Mouse (Mus musculus) heart, postnatal 25 days (tissue): Measurements from ENCODE around the gene Lrrk1. TPM values are rescaled to one million over a fixed set of nuclear protein-coding genes. Genes with fewer than 3 reads are reported as not detected.
A peak's percentile ranks its signal among the peaks of the same experiment; 100 is the strongest.

ENCODE experiments used
- DNase-seq: peaks from one replicate; pipeline ENCODE4 v3.0.0; 2022; ENCODE audit warnings: low spot score
- intact Hi-C: fragments of 180-260 bp; cut with DNase I; formaldehyde crosslinking; loops from one replicate; pipeline ENCODE4 v1.15.1; 2025
- total RNA-seq, 2 experiments: library from RNA; stranded (reverse); gene quantifications; 2 replicates each; pipeline ENCODE4 v1.2.3; 2021

Gene Lrrk1
- total RNA-seq, 2 experiments from 2014 or later = 9.9 to 10.5 TPM

GRCm38 (mm10) chr7:66262570-66263156, 125.5 kb downstream of the Lrrk1 start:
- intact Hi-C loops = no loop called here
- no peak for DNase-seq

GRCm38 (mm10) chr7:66260763-66261390, 127.3 kb downstream of the Lrrk1 start:
- intact Hi-C loops = no loop called here
- DNase-seq = no peak

- DNase-seq = no peak
- intact Hi-C loops = no loop called here
Measured at GRCm38 (mm10) chr7:66260295-66260694, 127.9 kb downstream of the Lrrk1 start.

- intact Hi-C loops = no loop called here
- no peak for DNase-seq
Measured at GRCm38 (mm10) chr7:66259436-66260206, 128.5 kb downstream of the Lrrk1 start.

GRCm38 (mm10) chr7:66258997-66259396, 129.2 kb downstream of the Lrrk1 start:
- DNase-seq = no peak
- intact Hi-C loops = no loop called here

DNA sequence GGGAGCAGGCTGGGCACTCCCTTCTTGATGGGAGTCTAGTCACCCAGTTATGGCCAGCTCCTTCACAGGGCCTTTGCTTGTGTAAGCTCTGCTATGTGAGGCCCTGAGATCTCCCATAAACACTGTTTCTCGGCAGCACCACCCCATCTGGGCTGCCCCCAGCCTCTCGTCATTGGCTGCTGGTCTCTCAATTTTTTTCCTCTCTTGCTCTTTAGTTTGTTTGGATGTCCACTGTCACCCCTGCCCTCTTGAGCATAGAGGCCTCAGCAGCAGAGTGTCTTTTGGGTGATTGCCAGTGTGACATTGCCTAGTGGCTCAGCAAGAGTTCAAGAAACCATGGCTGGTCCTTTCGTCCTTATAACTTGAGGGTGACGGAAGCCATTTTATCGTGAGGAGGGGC, 130.9 kb downstream of the Lrrk1 start:
- intact Hi-C loops = no loop called here
- no peak for DNase-seq

DNA sequence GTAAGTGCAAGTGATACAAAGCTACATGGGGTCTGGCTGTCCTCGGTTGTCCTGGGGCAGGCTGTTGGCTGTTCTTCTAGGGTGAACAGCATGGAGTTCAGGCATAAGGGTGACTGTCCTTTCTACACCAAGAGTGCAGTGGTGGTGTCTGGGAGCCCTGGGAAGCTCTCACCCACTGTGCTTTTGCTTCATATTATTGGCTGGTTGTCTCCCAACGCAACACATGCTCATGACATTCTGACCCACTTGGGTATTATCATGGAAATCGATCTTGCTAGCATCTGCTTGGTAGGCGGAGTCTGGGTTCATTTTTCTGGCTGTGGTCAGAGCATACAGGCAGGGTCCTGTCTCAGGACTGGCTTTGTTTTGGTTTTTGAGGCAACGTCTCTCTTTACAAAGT, 131.7 kb downstream of the Lrrk1 start:
- intact Hi-C loops = no loop called here
- DNase-seq = no peak

GRCm38 (mm10) chr7:66254993-66255392, 133.2 kb downstream of the Lrrk1 start:
- DNase-seq = no peak
- intact Hi-C loops = no loop called here

DNA sequence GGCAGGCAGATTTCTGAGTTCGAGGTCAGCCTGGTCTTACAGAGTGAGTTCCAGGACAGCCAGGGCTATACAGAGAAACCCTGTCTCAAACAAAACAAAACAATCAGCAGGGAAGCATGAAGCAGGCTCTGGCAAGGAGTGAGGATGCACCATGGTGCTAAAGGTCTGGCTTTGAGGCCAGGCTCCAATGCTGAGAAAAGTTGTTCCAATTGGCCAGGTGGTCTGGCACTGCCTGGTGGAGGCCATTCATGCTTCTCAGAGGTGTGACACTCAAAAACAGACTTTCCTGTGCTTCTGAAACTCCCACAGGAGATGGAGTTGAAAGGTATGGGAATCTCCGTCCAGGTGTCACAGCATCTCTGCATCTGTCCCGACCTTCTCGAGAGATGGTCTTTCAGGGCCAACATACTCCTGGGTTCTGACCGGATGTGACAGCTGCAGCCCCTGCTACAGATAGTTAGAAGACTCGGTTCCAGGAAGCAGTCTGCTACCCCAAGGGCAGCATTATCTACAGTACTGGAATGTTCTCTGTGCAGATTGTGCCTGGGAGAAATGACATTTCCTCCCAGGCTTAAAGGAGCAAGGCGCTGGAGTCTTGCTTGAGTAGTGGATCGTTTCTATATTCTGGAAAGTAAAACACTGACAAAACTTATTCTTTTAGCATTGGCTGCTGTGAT, 134.0 kb downstream of the Lrrk1 start:
- no peak for DNase-seq
- intact Hi-C loops = no loop called here

DNA sequence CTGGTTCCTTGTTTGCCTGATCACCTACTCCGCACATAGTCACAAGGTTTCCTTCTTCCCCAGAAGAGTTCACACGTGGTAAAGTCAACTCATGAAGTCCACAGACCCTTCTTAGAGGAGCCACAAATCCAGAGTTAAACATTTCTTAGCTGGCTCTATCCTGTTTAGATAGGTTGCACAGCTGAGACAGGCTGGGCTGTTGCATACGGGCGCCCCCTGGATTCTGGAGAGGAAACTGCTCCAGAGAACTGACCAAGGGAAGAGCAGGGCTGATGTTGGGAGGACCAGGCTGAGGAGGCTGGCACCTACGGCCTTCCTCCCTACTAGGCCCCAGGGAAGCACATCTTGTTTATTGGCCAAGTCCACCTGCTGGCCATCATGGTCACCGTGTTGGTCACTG, 138.1 kb downstream of the Lrrk1 start:
- intact Hi-C loops = loop anchor here (1.0 to 2.0 kb wide), 3 partner anchors 51 to 148 kb away; no protein-coding TSS in a partner anchor
- DNase-seq = peak; percentile 51

DNA sequence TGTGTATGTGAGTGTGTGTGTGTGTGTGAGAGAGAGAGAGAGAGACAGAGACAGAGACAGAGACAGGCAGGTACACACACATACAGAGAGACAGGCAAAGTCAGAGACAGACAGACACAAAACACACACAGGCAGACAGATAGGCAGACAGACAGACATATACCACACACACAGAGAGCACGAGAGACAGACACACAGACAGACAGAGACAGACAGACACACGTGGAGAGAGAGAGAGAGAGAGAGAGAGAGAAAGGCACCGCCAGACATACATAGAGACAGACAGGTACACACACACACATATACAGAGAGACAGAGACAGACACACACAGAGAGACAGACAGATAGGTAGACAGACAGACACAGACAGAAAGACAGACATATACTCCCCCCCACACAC, 138.7 kb downstream of the Lrrk1 start:
- DNase-seq = no peak
- intact Hi-C loops = loop anchor here (5.0 kb wide), 1 partner anchor 52 kb away; no protein-coding TSS in a partner anchor

- intact Hi-C loops = loop anchor here (5.0 kb wide), 1 partner anchor 52 kb away; no protein-coding TSS in a partner anchor
- no peak for DNase-seq
Measured at GRCm38 (mm10) chr7:66249020-66249419, 139.1 kb downstream of the Lrrk1 start.

- intact Hi-C loops = loop anchor here (5.0 kb wide), 1 partner anchor 51 kb away; no protein-coding TSS in a partner anchor
Measured at GRCm38 (mm10) chr7:66248270-66248669, 139.9 kb downstream of the Lrrk1 start.

GRCm38 (mm10) chr7:66247274-66248021, 140.7 kb downstream of the Lrrk1 start:
- intact Hi-C loops = loop anchor here (5.0 kb wide), 1 partner anchor 50 kb away; no protein-coding TSS in a partner anchor
- DNase-seq = peak; percentile 35

More at GRCm38 (mm10) chr7:66248270-66248669, 139.9 kb downstream of the Lrrk1 start:
- DNase-seq = no peak

DNA sequence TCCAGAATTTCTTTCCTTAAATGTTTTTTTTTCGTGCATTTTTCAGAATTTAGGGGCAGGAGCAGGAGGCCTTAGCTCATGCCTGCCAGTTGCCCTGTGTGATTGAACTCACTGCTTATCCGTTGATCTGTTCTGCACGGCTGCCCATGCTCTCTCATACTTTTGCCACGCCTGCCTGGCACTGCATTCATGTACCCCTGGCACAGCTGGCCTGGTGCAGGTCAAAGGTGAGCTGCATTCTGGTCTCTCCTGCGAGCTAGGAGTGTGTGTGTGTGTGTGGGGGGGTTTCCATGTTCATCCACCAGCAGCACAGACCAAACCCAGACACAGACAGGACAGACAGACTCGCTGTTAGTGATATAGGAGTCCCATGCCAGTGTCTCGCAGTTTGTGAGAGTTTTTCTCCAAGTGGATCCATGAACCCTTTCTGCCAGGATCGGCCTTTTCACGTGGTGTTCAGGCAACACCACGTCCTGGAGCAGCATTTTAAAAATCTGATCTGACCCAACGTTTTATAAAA, 141.4 kb downstream of the Lrrk1 start:
- intact Hi-C loops = loop anchor here (5.0 kb wide), 1 partner anchor 49 kb away; no protein-coding TSS in a partner anchor
- DNase-seq = no peak

DNA sequence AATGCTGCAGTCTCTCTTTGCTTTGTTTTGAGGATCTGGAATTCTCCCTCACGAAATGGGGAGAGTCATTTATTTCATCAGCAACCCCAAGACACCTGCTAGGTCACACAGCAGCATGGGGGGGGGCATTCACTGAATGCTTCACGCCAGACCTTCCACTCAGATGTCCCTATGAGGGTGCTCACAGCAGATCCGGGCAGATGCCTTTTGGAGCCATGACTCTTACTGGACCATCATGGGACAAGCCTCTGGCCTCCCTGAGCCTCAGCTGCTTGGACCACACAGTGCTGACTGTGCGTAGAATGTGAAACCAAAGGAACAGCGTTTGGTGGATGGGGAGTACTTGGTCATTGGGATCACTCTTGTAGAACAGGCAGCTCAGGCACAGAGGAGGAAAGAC, 142.5 kb downstream of the Lrrk1 start:
- DNase-seq = no peak
- intact Hi-C loops = loop anchor here (5.0 kb wide), 1 partner anchor 48 kb away; no protein-coding TSS in a partner anchor

DNA sequence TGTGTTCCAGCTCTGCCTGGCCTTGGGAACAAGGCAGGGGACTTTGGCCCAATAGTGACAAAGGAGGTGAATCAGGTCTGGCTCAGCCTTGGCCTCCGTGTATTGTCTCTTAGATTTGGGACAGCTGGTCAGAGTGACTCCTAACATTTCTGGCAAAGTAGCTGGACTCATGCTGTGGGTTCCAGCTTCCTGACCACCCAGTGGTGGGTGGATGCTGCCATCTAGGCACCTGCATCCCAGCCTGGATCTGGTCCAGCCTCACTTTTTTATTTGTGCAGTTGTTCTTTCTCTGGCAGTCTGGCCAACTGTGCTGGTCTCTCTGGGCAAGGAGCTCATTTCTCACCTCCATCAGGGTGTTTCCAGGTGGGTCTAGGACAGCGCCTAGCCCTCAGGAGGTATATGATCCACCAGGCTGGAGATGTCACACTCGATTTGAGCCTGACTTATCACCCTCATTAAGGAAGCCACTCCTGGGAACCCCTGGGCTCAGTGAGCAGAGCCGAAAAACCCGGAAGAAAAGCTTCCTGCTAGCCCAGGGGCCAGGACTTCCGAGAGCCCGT, 144.3 kb downstream of the Lrrk1 start:
- DNase-seq = no peak
- intact Hi-C loops = no loop called here

DNA sequence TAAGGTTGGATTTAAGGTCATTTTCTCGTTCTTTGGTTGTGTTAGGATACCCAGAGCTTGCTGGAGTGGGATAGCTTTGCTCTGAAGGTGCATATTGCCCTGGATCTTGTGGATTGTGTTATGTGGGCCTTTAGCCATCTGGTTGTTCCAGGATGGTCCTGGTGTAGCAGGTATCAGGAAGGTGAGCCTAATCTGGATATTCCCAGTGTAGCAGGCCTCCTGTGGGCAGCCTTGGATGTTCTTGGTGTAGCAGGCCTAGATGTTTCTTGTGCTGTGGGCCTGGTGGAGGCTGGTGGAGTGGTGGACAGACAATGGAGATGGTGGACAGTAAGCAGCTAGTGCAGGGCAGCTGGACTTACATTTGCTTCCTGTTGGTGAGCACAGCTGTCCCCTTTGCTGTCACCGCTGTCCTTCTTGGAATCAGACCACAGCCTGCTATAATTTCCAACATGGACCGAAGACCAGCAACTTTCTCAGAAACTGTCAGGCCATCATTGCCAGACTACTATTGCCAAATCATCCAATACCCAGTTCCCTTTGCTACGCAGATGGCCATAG, 146.2 kb downstream of the Lrrk1 start:
- intact Hi-C loops = no loop called here
- no peak for DNase-seq

- intact Hi-C loops = no loop called here
- no peak for DNase-seq
Measured at GRCm38 (mm10) chr7:66238157-66238556, 150.0 kb downstream of the Lrrk1 start.
